Mouse (Mus musculus): ENCODE results near the gene Tpcn1.

The Tpcn1 gene

GRCm38 (mm10) chr5:120609246-120609775, 20.8 kb upstream of the Tpcn1 start:
- DNase-seq = no peak

- no peak for DNase-seq
These were observed 18.9 kb upstream of the Tpcn1 start for GRCm38 (mm10) chr5:120607335-120607734.

- DNase-seq = no peak
These were observed 18.2 kb upstream of the Tpcn1 start for GRCm38 (mm10) chr5:120606590-120607200.

GRCm38 (mm10) chr5:120605688-120606087, 17.2 kb upstream of the Tpcn1 start:
- peak; percentile 95 to 96 for DNase-seq

- DNase-seq = peak; percentile 43 to 62
These were observed 16.8 kb upstream of the Tpcn1 start for GRCm38 (mm10) chr5:120605241-120605661.

- DNase-seq = peak; percentile 92 to 97
These were observed 16.4 kb upstream of the Tpcn1 start for GRCm38 (mm10) chr5:120604839-120605238.

GRCm38 (mm10) chr5:120603515-120603914, 15.0 kb upstream of the Tpcn1 start:
- no peak for DNase-seq

- DNase-seq = peak; percentile 69 to 75
These were observed 13.7 kb upstream of the Tpcn1 start for GRCm38 (mm10) chr5:120602210-120602609.

- no peak for DNase-seq
These were observed 12.6 kb upstream of the Tpcn1 start for GRCm38 (mm10) chr5:120600946-120601668.

- no peak for DNase-seq
These were observed 11.2 kb upstream of the Tpcn1 start for GRCm38 (mm10) chr5:120599625-120600024.

GRCm38 (mm10) chr5:120594485-120594884, 6.0 kb upstream of the Tpcn1 start:
- no peak for DNase-seq

GRCm38 (mm10) chr5:120592141-120592540, 3.7 kb upstream of the Tpcn1 start:
- peak; percentile 32 to 54 for DNase-seq

- peak; percentile 28 to 47 for DNase-seq
These were observed 2.0 kb upstream of the Tpcn1 start for GRCm38 (mm10) chr5:120590356-120591010.

- no peak for DNase-seq
These were observed 419 bp downstream of the Tpcn1 start for GRCm38 (mm10) chr5:120587940-120588568.

GRCm38 (mm10) chr5:120587616-120587926, 902 bp downstream of the Tpcn1 start:
- DNase-seq = peak; percentile 23

GRCm38 (mm10) chr5:120586741-120587615, 1.5 kb downstream of the Tpcn1 start:
- DNase-seq = peak; percentile 27 to 35

- DNase-seq = peak in 1 of 2 experiments; percentile 22
These were observed 3.5 kb downstream of the Tpcn1 start for GRCm38 (mm10) chr5:120584968-120585367.

GRCm38 (mm10) chr5:120583511-120583910, 5.0 kb downstream of the Tpcn1 start:
- DNase-seq = no peak

GRCm38 (mm10) chr5:120582002-120582401, 6.5 kb downstream of the Tpcn1 start:
- DNase-seq = peak in 1 of 2 experiments; percentile 14

- DNase-seq = peak; percentile 36 to 70
These were observed 8.4 kb downstream of the Tpcn1 start for GRCm38 (mm10) chr5:120579898-120580626.

- DNase-seq = peak; percentile 67 to 72
These were observed 9.1 kb downstream of the Tpcn1 start for GRCm38 (mm10) chr5:120579211-120579897.
